Mouse (Mus musculus) heart, embryonic 16.5 days (tissue): ENCODE data around the gene Hprt. TPM values are rescaled to one million over a fixed set of nuclear protein-coding genes. Genes with fewer than 3 reads are reported as not detected.

Experiments
- ATAC-seq: fragments of 200-750 bp; cut with Nextera tagmentation; replicated peaks from 2 replicates; pipeline ENCODE4 v1.8.0; 2017; ENCODE audit warnings: moderate number of reproducible peaks; ENCODE audit not compliant: insufficient read depth, low FRiP score; ENCODE audit errors: extremely low read depth
- H3K27ac ChIP-seq: fragments of 300-500 bp; sonication (generic); 2 replicates; pipeline ENCODE4 v1.5.1; 2014; ENCODE audit warnings: mild to moderate bottlenecking, low read length, control low read depth, moderate library complexity
- H3K27me3 ChIP-seq: fragments of 300-500 bp; sonication (generic); 2 replicates; pipeline ENCODE4 v1.6.1; 2014; ENCODE audit warnings: low read length, mixed read lengths; ENCODE audit not compliant: control insufficient read depth, insufficient read depth
- H3K36me3 ChIP-seq: fragments of 300-500 bp; sonication (generic); 2 replicates; pipeline ENCODE4 v1.6.1; 2014; ENCODE audit not compliant: control insufficient read depth, insufficient read depth
- H3K4me1 ChIP-seq: fragments of 300-500 bp; sonication (generic); 2 replicates; pipeline ENCODE4 v1.6.1; 2014; ENCODE audit warnings: low read length, mixed read lengths; ENCODE audit not compliant: control insufficient read depth, insufficient read depth
- H3K4me2 ChIP-seq: fragments of 300-500 bp; sonication (generic); 2 replicates; pipeline ENCODE4 v1.6.1; 2014; ENCODE audit warnings: low read depth, mild to moderate bottlenecking, control low read depth, low read length
- H3K4me3 ChIP-seq: fragments of 300-500 bp; sonication (generic); 2 replicates; pipeline ENCODE4 v1.5.1; 2014; ENCODE audit warnings: mild to moderate bottlenecking, control low read depth, low read length
- H3K9ac ChIP-seq: fragments of 300-500 bp; sonication (generic); 2 replicates; pipeline ENCODE4 v1.6.1; 2014; ENCODE audit warnings: low read length, control low read depth
- H3K9me3 ChIP-seq: fragments of 300-500 bp; sonication (generic); replicated peaks from 2 replicates; pipeline ENCODE4 v1.6.1; 2016; ENCODE audit warnings: low read length; ENCODE audit not compliant: control insufficient read depth
- WGBS: fragments of 180-500 bp; shearing (Covaris S2); extraction: QIAGEN DNeasy Blood & Tissue Kit; methylation state at CpG from one replicate; pipeline ENCODE4 v1.1.7; 2014; 5-methylcytosine and 5-hydroxymethylcytosine counted together
- polyA plus RNA-seq: library from polyadenylated mRNA; unstranded; fragments of >200 nt; fragmentation: Nextera tagmentation; extraction: Ambion mirVana; gene quantifications from 2 replicates; pipeline ENCODE4 v1.2.1, GENCODE M21; 2015

Gene Hprt
- polyA plus RNA-seq, 1 experiment from 2014 or later: 264 TPM

- H3K27me3 ChIP-seq: no peaks in the 10 kb centered on the region
- peaks cover 18% of the 10 kb centered on the region for H3K4me1 ChIP-seq
- H3K9me3 ChIP-seq: no peaks in the 10 kb centered on the region
- H3K9ac ChIP-seq: no peak overlapping the region
- 46% methylated on average over 4 of the region's 4 CpGs for WGBS
- no peak overlapping the region for H3K27ac ChIP-seq
- H3K36me3 ChIP-seq: 0 out of 2 replicates have a peak, but pooled peaks cover 3% of the 10 kb centered on the region
- H3K4me3 ChIP-seq: no peak overlapping the region
- no peak overlapping the region for H3K4me2 ChIP-seq
- ATAC-seq: no peak
Observed at GRCm38 (mm10) chrX:53049196-53049595, 61.3 kb downstream of the Hprt start.

GRCm38 (mm10) chrX:53050353-53050752 is 62.4 kb downstream of the Hprt start:
- peak overlapping the region; percentile 52 for H3K4me2 ChIP-seq
- peaks cover 12% of the 10 kb centered on the region for H3K4me1 ChIP-seq
- WGBS: 5% methylated on average over 9 of the region's 9 CpGs
- H3K9ac ChIP-seq: no peak overlapping the region
- no peaks in the 10 kb centered on the region for H3K9me3 ChIP-seq
- peak overlapping the region; percentile 62 for H3K27ac ChIP-seq
- peak overlapping the region; percentile 21; the same call in 1 of the 2 replicates for H3K4me3 ChIP-seq
- no peaks in the 10 kb centered on the region for H3K27me3 ChIP-seq
- H3K36me3 ChIP-seq: 0 out of 2 replicates have a peak, but pooled peaks cover 4% of the 10 kb centered on the region
- ATAC-seq: no peak

- peak overlapping the region; percentile 30 for H3K4me2 ChIP-seq
- H3K4me3 ChIP-seq: 0 out of 2 replicates have a peak overlapping the region, but pooled peaks have one; percentile 3
- H3K27me3 ChIP-seq: no peaks in the 10 kb centered on the region
- H3K9ac ChIP-seq: no peak overlapping the region
- no peaks in the 10 kb centered on the region for H3K9me3 ChIP-seq
- no peaks in the 10 kb centered on the region; the same call in 1 of the 2 replicates for H3K4me1 ChIP-seq
- WGBS: 15% methylated on average over 13 of the region's 13 CpGs
- H3K27ac ChIP-seq: peak overlapping the region; percentile 72
- ATAC-seq: peak; percentile 47
- H3K36me3 ChIP-seq: 0 out of 2 replicates have a peak, but pooled peaks cover 4% of the 10 kb centered on the region
Observed at GRCm38 (mm10) chrX:53052652-53053500, 64.9 kb downstream of the Hprt start.

GRCm38 (mm10) chrX:53053885-53054284 is 65.9 kb downstream of the Hprt start:
- WGBS: 26% methylated on average over 5 of the region's 5 CpGs

GRCm38 (mm10) chrX:53055771-53056170 is 67.8 kb downstream of the Hprt start:
- peak overlapping the region; percentile 98 for H3K27ac ChIP-seq
- H3K36me3 ChIP-seq: 0 out of 2 replicates have a peak, but pooled peaks cover 4% of the 10 kb centered on the region
- no peaks in the 10 kb centered on the region for H3K9me3 ChIP-seq
- H3K4me1 ChIP-seq: peaks cover 2% of the 10 kb centered on the region; the same call in 1 of the 2 replicates
- 16% methylated on average over 9 of the region's 9 CpGs for WGBS
- H3K4me3 ChIP-seq: peak overlapping the region; percentile 67
- H3K27me3 ChIP-seq: no peaks in the 10 kb centered on the region
- ATAC-seq: no peak
- peak overlapping the region; percentile 73 for H3K4me2 ChIP-seq
- H3K9ac ChIP-seq: peak overlapping the region; percentile 88

More at GRCm38 (mm10) chrX:53053885-53054284, 65.9 kb downstream of the Hprt start:
- Histone ChIP-seq H3K27me3 (no peaks in the 10 kb centered on the region), H3K4me1 (no peaks in the 10 kb centered on the region; the same call in 1 of the 2 replicates), H3K4me2 (peak overlapping the region; percentile 59), H3K4me3 (peak overlapping the region; percentile 42), H3K36me3 (0 out of 2 replicates have a peak, but pooled peaks cover 4% of the 10 kb centered on the region), H3K9ac (peak overlapping the region; percentile 51), H3K9me3 (no peaks in the 10 kb centered on the region), H3K27ac (peak overlapping the region; percentile 72)
- no peak for ATAC-seq

- peak; percentile 6 for ATAC-seq
- H3K27ac ChIP-seq: peak overlapping the region; percentile 98
- no peaks in the 10 kb centered on the region for H3K27me3 ChIP-seq
- H3K9me3 ChIP-seq: no peaks in the 10 kb centered on the region
- WGBS: 9% methylated on average over 32 of the region's 33 CpGs
- H3K9ac ChIP-seq: peak overlapping the region; percentile 88
- H3K36me3 ChIP-seq: 0 out of 2 replicates have a peak, but pooled peaks cover 4% of the 10 kb centered on the region
- H3K4me2 ChIP-seq: peak overlapping the region; percentile 73
- 0 out of 2 replicates have a peak, but pooled peaks cover 2% of the 10 kb centered on the region for H3K4me1 ChIP-seq
- peak overlapping the region; percentile 67 for H3K4me3 ChIP-seq
Observed at GRCm38 (mm10) chrX:53056627-53057026, 68.7 kb downstream of the Hprt start.

- Histone ChIP-seq H3K36me3 (0 out of 2 replicates have a peak, but pooled peaks cover 4% of the 10 kb centered on the region), H3K4me3 (peak overlapping the region; percentile 67), H3K27ac (peak overlapping the region; percentile 98), H3K9me3 (no peaks in the 10 kb centered on the region), H3K9ac (peak overlapping the region; percentile 88), H3K4me2 (peak overlapping the region; percentile 73), H3K27me3 (no peaks in the 10 kb centered on the region), H3K4me1 (0 out of 2 replicates have a peak, but pooled peaks cover 2% of the 10 kb centered on the region)
- 12% methylated on average over 31 of the region's 42 CpGs for WGBS
- ATAC-seq: peak; percentile 79
Observed at GRCm38 (mm10) chrX:53057054-53057759, 69.3 kb downstream of the Hprt start.

- 23% methylated on average over 6 of the region's 6 CpGs for WGBS
- Histone ChIP-seq H3K4me1 (0 out of 2 replicates have a peak, but pooled peaks cover 2% of the 10 kb centered on the region), H3K9ac (peak overlapping the region; percentile 70), H3K9me3 (no peaks in the 10 kb centered on the region), H3K4me2 (peak overlapping the region; percentile 73), H3K36me3 (0 out of 2 replicates have a peak, but pooled peaks cover 4% of the 10 kb centered on the region), H3K27ac (peak overlapping the region; percentile 98), H3K4me3 (peak overlapping the region; percentile 67), H3K27me3 (no peaks in the 10 kb centered on the region)
- ATAC-seq: no peak
Observed at GRCm38 (mm10) chrX:53057760-53058090, 69.8 kb downstream of the Hprt start.
